Mouse (Mus musculus) left cerebral cortex, adult 2 months (tissue): ENCODE measurements around the gene Gm49380. TPM values are rescaled to one million over a fixed set of nuclear protein-coding genes. Genes with fewer than 3 reads are reported as not detected.
"Not testable (repeated sequence)": the region's sequence is repeated elsewhere in the genome, so short reads cannot be mapped to it uniquely, and the experiment has no call there.

ENCODE experiments used
- DNase-seq, 2 experiments: peaks; one replicate each; pipeline ENCODE4 v3.0.0; 2021 to 2022; ENCODE audit warnings: low spot score in 2 of 2, mixed read lengths in 1 of 2; ENCODE audit errors: extremely low spot score in 1 of 2
- H3K27ac ChIP-seq: fragments of 200-600 bp; 2 replicates; pipeline ENCODE4 v1.8.1; 2022
- H3K4me3 ChIP-seq: fragments of 200-600 bp; 2 replicates; pipeline ENCODE4 v1.8.1; 2022
- CTCF ChIP-seq: fragments of 200-600 bp; IDR thresholded peaks from 2 replicates; pipeline ENCODE4 v1.8.1; 2022; ENCODE audit warnings: antibody characterized with exemption, mild to moderate bottlenecking, moderate library complexity
- intact Hi-C: fragments of 180-260 bp; cut with DNase I; formaldehyde crosslinking; loops from one replicate; pipeline ENCODE4 v1.15.1; 2025
- total RNA-seq, 2 experiments: library from RNA; stranded (reverse); gene quantifications; 2 replicates each; pipeline ENCODE4 v1.2.3; 2021

Gm49380 gene
- total RNA-seq, 2 experiments from 2014 or later: 0.56 TPM; not detected in 1

DNA sequence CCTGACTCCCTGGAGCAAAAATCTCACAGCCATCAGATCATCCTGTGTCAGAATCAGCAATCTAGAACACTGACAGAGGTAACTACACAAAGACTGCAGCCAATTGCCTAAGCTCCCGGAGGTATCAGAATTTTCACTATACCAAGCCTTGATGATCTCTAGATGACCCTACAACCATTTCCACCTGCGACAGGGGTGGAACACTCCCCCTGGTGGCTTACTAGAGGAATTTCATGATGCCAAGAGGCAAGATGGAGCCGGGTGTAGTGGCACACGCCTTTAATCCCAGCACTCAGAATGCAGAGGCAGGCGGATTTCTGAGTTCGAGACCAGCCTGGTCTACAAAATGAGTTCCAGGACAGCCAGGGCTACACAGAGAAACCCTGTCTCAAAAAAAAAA, 11.0 kb upstream of the Gm49380 start:
- no peak for DNase-seq
- intact Hi-C loops: loop anchor here (5.0 kb wide), 1 partner anchor 142 kb away; no protein-coding TSS in a partner anchor
- H3K4me3 ChIP-seq: no peak overlapping the region
- TF ChIP-seq CTCF: peak; percentile 62
- H3K27ac ChIP-seq: no peak overlapping the region

DNA sequence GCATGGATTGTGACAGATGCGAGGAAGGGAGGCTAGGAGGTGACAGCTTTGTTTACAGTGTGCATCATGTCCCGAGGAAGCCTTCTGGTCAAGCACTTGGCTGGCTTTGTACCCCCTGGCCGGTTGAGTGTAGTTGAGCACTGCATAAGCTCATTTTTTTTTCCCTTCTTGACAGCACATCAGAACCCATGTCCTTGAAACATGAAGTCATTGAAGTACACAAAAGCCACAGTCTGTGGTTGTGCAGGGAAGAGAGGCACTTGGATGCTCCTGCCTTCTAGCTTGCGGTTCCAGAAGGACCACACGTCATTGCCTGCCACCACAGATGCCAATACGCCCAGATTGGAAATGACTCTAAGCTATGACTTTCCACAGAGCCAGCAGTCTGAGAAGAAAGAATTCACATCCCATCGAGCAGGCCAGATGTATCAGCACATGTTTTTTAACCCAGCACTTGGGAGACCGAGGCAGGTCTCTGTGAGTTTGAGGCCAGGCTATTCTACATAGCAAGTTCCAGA, 6.7 kb upstream of the Gm49380 start:
- no peak for DNase-seq

DNA sequence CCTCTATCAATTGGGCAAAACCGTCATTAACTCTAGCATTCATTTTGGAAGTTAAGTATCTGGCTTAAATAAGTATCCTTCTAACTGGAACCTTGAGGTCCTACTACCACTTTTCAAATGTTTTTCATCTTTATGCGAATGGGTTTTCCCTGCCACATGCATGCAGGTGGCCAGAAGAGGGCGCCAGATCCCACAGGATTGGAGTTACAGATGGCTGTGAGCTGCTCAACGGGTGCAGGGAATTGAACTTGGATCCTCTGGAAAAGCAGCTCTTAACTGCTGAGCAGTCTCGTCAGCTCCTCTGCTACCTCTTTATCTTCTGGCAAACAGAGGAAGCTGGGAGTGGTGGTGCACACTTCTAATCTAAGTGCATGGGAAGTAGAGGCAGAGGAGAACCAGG, 5.7 kb upstream of the Gm49380 start:
- peak; percentile 62 for TF ChIP-seq CTCF
- no peak for DNase-seq
- intact Hi-C loops: no loop called here
- no peak overlapping the region for H3K27ac ChIP-seq
- H3K4me3 ChIP-seq: no peak overlapping the region

More for the DNA sequence above, 6.7 kb upstream of the Gm49380 start:
- intact Hi-C loops: loop anchor here (5.0 kb wide), 1 partner anchor 138 kb away; no protein-coding TSS in a partner anchor
- Histone ChIP-seq H3K27ac (no peak overlapping the region), H3K4me3 (no peak overlapping the region)
- TF ChIP-seq CTCF: no peak

- TF ChIP-seq CTCF: peak; percentile 2
- Histone ChIP-seq H3K4me3 (no peak overlapping the region), H3K27ac (no peak overlapping the region)
- DNase-seq: no peak
- intact Hi-C loops: no loop called here
Observed at GRCm38 (mm10) chr9:44116182-44116581, 2.9 kb upstream of the Gm49380 start.

DNA sequence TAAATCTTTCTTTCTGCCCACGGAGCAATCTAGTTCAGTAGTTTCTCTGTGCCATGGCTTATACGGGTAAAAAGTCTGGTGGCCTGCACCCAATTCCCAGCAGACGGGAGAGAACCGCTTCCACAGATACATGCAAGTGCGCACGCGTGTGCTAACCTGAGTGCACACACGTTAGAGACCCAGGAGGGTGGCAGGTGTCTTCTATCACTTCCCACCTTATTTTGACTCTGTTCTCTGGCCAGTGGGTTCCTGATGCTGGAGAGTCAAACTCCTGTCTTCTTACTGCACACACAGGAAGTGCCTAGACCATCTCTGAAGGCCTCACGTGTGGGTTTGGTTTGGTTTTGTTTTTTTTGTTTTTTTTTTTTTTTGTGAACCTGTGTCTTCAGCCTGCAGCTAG, 2.3 kb upstream of the Gm49380 start:
- DNase-seq: no peak
- TF ChIP-seq CTCF: no peak
- H3K4me3 ChIP-seq: no peak overlapping the region
- H3K27ac ChIP-seq: no peak overlapping the region
- intact Hi-C loops: no loop called here

- Histone ChIP-seq H3K27ac (no peak overlapping the region), H3K4me3 (no peak overlapping the region)
- no peak for DNase-seq
- no peak for TF ChIP-seq CTCF
- intact Hi-C loops: no loop called here
Observed at GRCm38 (mm10) chr9:44114453-44114852, 1.2 kb upstream of the Gm49380 start.

DNA sequence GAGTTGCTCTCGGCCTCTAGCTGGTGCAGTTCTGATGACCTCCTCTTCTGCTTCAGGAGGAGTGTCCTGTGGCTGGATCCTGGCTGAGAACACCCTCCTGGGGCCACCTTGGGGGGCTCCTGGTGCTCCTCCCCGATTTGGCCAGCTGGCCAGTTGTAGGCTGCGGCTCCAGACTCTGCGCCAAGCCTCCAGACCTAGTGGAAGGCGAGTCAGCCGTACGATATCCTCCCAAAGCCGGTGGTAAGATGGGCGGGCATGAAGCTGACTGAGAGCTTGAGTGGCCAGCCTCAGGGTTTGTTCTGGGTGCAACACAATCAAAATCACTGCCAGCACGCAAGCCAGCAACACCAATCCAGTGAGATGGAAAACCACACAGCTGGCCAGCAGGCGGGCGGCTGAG, 1.4 kb downstream of the Gm49380 start:
- intact Hi-C loops, H3K27ac ChIP-seq, H3K4me3 ChIP-seq, DNase-seq: not testable (repeated sequence)

DNA sequence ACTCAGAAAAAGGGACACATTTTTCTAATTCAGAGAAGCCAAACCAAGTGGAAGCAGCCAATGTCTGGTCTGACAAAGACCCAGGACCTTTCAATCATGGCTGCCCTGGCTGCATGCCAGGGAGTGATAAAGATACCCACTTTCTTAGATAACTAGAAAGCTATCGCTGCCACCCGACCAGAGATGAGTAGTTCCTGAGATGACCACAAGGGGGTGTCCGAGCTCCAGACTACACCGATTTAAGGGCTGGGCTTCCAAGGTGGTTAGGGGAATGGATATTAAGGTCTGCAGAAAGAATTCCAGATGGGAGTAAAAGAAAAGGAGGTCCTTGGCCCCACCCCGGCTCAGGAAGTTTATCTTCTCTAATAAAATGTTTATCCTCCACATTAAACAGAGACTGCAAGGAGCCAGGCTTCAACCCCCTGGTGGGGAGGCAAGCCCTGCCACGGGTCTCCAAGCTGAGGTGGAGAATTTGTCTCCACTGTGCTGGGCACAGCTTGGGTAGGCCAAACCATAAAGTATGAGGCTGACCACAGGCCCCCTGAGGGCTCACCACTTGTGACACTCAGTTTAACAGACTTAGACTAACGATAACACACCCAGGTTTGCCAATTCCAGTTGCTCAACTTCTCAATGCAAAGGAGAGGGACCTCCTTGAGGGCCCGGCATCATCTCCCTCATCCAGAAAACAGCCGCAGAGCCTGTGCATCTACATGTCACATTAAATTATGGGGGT, 3.8 kb downstream of the Gm49380 start:
- peak; percentile 76 to 79 for DNase-seq
- H3K27ac ChIP-seq: no peak overlapping the region
- intact Hi-C loops: loop anchor here (2.0 to 5.0 kb wide), 2 partner anchors 31 to 42 kb away; partner anchors contain the start of gene Usp2
- no peak overlapping the region for H3K4me3 ChIP-seq
- peak; percentile 87 for TF ChIP-seq CTCF

GRCm38 (mm10) chr9:44108269-44109055, 4.8 kb downstream of the Gm49380 start:
- no peak overlapping the region for H3K4me3 ChIP-seq
- no peak for TF ChIP-seq CTCF
- H3K27ac ChIP-seq: no peak overlapping the region
- intact Hi-C loops: loop anchor here (2.0 to 5.0 kb wide), 2 partner anchors 30 to 41 kb away; partner anchors contain the start of gene Usp2
- DNase-seq: no peak

- Histone ChIP-seq H3K27ac (peak overlapping the region; percentile 63), H3K4me3 (peak overlapping the region; percentile 19; the same call in 1 of the 2 replicates)
Observed at GRCm38 (mm10) chr9:44107557-44108179, 5.6 kb downstream of the Gm49380 start.

GRCm38 (mm10) chr9:44107110-44107509, 6.2 kb downstream of the Gm49380 start, which contains the start of gene C1qtnf5:
TSS of gene C1qtnf5 (plus strand) at chr9:44107245.
- DNase-seq: peak; percentile 71 to 73
- H3K27ac ChIP-seq: peak within 1 kb of the TSS; percentile 63
- no peak for TF ChIP-seq CTCF
- intact Hi-C loops: loop anchor here (5.0 kb wide), 1 partner anchor 40 kb away; the partner anchor contains the start of gene Usp2
- peak within 1 kb of the TSS; percentile 19; the same call in 1 of the 2 replicates for H3K4me3 ChIP-seq

More at GRCm38 (mm10) chr9:44107557-44108179, 5.6 kb downstream of the Gm49380 start:
- TF ChIP-seq CTCF: peak; percentile 52
- intact Hi-C loops: loop anchor here (2.0 to 5.0 kb wide), 2 partner anchors 29 to 40 kb away; partner anchors contain the start of gene Usp2
- DNase-seq: no peak
